Mouse (Mus musculus) CH12.LX (cell line): Measurements from ENCODE around the gene Lgals8.

Experiments used
- BHLHE40 ChIP-seq: IDR thresholded peaks from 2 replicates; pipeline ENCODE4 v1.6.1; 2011; ENCODE audit warnings: mild to moderate bottlenecking, low read depth, low read length, improper control_type of control experiment
- CTCF ChIP-seq, 2 experiments: IDR thresholded peaks in 1 of 2; conservative IDR thresholded peaks in 1 of 2; 2 replicates each; pipeline ENCODE4 v1.5.1; 2011 to 2012; ENCODE audit warnings: low read depth in 2 of 2, low read length in 2 of 2, improper control_type of control experiment in 1 of 2, inconsistent platforms in 1 of 2, mild to moderate bottlenecking in 1 of 2, moderate library complexity in 1 of 2
- E2F4 ChIP-seq: IDR thresholded peaks from 2 replicates; pipeline ENCODE4 v1.6.1; 2011; ENCODE audit warnings: low read depth, low read length, improper control_type of control experiment; ENCODE audit not compliant: insufficient replicate concordance
- ETS1 ChIP-seq: conservative IDR thresholded peaks from 2 replicates; pipeline ENCODE4 v1.6.1; 2012; ENCODE audit warnings: low read depth, mild to moderate bottlenecking, inconsistent platforms, low read length, improper control_type of control experiment, moderate library complexity
- MAFK ChIP-seq: IDR thresholded peaks from 2 replicates; pipeline ENCODE4 v1.6.1; 2011; ENCODE audit warnings: low read length, improper control_type of control experiment; ENCODE audit not compliant: insufficient replicate concordance
- MXI1 ChIP-seq: IDR thresholded peaks from 2 replicates; pipeline ENCODE4 v1.6.1; 2011; ENCODE audit warnings: mild to moderate bottlenecking, low read depth, low read length, improper control_type of control experiment
- NELFE ChIP-seq: IDR thresholded peaks from 2 replicates; pipeline ENCODE4 v1.6.1; 2011; ENCODE audit warnings: low read depth, low read length, improper control_type of control experiment
- POLR2A ChIP-seq: IDR thresholded peaks from 2 replicates; pipeline ENCODE4 v1.6.1; 2011; ENCODE audit warnings: low read depth, mild to moderate bottlenecking, improper control_type of control experiment, low read length
- POLR2AphosphoS2 ChIP-seq: IDR thresholded peaks from 2 replicates; pipeline ENCODE4 v1.6.1; 2011; ENCODE audit warnings: low read depth, low read length, improper control_type of control experiment
- RAD21 ChIP-seq: IDR thresholded peaks from 2 replicates; pipeline ENCODE4 v1.6.1; 2011; ENCODE audit warnings: low read depth, mild to moderate bottlenecking, low read length, improper control_type of control experiment, moderate library complexity
- SMC3 ChIP-seq: IDR thresholded peaks from 2 replicates; pipeline ENCODE4 v1.6.1; 2011; ENCODE audit warnings: low read depth, low read length, improper control_type of control experiment
- UBTF ChIP-seq: IDR thresholded peaks from 2 replicates; pipeline ENCODE4 v1.6.1; 2012; ENCODE audit warnings: low read depth, mild to moderate bottlenecking, inconsistent platforms, low read length, improper control_type of control experiment, moderate library complexity
- USF2 ChIP-seq: conservative IDR thresholded peaks from 2 replicates; pipeline ENCODE4 v1.6.1; 2011; ENCODE audit warnings: low read depth, low read length, improper control_type of control experiment
- ZC3H11A ChIP-seq: IDR thresholded peaks from 2 replicates; pipeline ENCODE4 v1.6.1; 2012; ENCODE audit warnings: low read depth, mild to moderate bottlenecking, inconsistent platforms, low read length, improper control_type of control experiment

DNA sequence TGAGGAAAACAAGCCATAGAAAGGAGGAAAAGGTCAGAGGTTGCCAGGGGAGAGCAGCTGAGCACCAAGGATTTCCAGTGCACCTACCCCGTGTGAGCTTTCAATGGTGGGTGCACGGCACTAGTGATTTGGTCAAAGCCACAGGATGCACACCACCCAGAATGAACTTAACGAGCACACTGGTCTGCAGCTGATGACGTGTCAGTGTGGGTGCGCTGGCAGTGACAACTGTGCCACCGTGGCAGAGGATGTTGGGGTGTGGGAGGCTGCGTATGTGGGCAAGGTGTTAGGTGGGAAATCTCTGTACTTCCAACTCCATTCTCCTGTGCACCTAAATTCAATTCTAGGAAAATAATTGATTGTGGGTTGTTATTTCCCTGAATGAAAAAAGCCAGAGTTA is 34.4 kb upstream of the Lgals8 start:
- no peak for TF ChIP-seq SMC3
- TF ChIP-seq E2F4: no peak
- no peak for TF ChIP-seq CTCF (conservative IDR thresholded peaks at IDR 0.05 in 1 of 2, IDR thresholded peaks at IDR 0.05 in 1 of 2; ENCODE audit: low read depth in 2 of 2, low read length in 2 of 2)
- TF ChIP-seq MAFK: no peak
- TF ChIP-seq ETS1: no peak
- no peak for TF ChIP-seq BHLHE40
- TF ChIP-seq MXI1: no peak
- TF ChIP-seq POLR2AphosphoS2: no peak
- TF ChIP-seq ZC3H11A: no peak
- TF ChIP-seq NELFE: no peak
- no peak for TF ChIP-seq RAD21
- no peak for TF ChIP-seq USF2
- no peak for TF ChIP-seq UBTF
- TF ChIP-seq POLR2A: no peak
